Mouse (Mus musculus) activated CD4-positive, CD25-positive, alpha-beta regulatory T cell, adult 4 months (primary cell): ENCODE data around the gene Dnajc13. TPM values are rescaled to one million over a fixed set of nuclear protein-coding genes. Genes with fewer than 3 reads are reported as not detected.

Experiments
- ATAC-seq: one replicate; pipeline ENCODE4 v1.8.0; 2017
- polyA plus RNA-seq, 2 experiments: library from polyadenylated mRNA; unstranded; fragments of 100-300 nt; shearing (Covaris generic); gene quantifications; one replicate each; pipeline ENCODE4 v1.2.1; 2017

The Dnajc13 gene
- polyA plus RNA-seq, 2 experiments from 2014 or later = 16.9 to 23.4 TPM

- ATAC-seq = no peak
Observed at GRCm38 (mm10) chr9:104254408-104255180, 8.1 kb downstream of the Dnajc13 start.

GRCm38 (mm10) chr9:104252637-104253036, 10.1 kb downstream of the Dnajc13 start:
- no peak for ATAC-seq

DNA sequence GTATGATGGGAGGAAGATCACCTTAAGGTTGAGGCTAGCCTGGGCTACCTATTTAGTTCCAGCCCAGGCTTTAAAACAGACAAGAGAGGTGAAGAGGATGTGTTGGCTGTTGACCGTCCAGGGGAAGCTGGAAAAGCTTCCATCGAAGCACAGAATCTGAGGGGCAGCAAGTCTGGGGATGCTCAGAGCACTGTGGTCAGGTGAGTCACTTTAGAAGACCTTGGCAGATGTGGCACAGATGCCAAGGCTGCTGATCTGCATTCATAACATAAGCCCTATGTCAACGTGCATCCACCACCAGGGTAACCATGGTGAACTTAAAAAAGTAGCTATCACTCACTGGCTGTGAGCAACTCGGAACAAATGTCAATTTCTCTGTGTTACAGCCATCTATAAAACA, 11.0 kb downstream of the Dnajc13 start:
- no peak for ATAC-seq

DNA sequence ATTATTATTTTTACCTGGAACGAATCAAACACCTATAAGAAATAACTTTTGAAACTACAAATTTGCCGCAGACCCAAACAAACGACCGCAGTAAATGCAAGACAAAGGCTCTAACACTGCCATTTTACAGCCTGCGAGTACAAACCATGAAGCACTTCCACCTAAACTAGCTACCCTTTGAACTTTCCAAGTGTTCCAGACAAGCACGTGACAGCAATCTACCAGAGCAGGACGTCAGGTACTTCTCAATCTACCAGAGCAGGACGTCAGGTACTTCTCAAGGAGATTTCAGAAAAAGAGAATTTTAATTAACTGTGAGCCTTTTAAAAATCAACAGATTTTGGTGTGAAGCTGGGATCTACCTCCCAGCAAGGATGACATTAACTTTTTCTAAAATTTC, 11.6 kb downstream of the Dnajc13 start:
- ATAC-seq = no peak

DNA sequence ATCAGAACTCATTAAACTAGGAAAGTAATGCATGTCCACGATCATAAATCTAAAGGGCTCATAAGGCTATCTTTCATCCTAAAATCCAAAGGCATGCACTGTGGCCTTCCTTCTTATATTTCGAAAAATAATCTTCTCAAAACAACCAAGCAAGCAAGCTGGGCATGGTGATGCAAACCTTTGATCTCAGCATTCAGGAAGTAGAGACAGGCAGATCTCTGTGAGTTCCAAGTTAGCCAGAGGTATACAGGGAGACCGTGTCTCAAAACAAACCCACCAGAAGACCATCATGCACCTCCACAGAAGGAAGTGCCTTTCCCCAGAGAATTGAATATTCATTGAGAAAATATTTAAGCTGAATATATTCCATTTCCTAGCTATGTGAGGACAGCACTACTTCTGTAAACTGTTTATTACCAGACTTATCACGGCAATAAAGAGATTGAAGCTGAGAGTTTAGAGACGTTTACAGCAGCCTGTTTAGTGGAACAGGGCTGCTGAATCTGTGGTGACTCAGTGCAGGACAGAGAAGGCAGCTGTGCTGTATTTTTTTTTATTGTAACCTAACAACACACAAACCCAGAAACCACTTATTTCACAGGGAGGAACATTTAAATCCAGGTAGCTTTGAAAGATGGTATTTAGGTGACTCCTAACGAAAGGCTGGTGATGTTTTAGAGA, 15.3 kb downstream of the Dnajc13 start:
- ATAC-seq = no peak

GRCm38 (mm10) chr9:104243799-104244466, 18.8 kb downstream of the Dnajc13 start:
- no peak for ATAC-seq

GRCm38 (mm10) chr9:104240146-104240545, 22.6 kb downstream of the Dnajc13 start:
- no peak for ATAC-seq

DNA sequence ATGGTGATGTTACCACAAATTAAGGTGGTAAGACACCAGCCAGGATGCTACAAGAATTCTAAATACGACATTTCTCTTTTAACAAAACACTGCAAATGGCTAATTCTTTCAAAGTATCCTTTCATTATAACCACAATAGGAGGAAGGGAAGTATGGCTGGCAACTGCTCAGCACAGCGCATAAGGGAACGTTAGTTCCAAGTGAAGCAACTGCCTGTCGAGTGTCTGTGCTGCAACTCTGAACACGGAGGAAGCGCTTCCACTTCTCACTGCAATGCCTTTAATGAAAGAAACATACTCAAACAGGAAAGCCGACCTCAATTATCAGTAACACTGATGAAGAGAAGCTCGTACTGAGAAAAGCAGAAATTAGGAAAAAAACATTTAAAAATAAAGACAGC, 23.7 kb downstream of the Dnajc13 start:
- ATAC-seq = no peak

GRCm38 (mm10) chr9:104236256-104236930, 26.3 kb downstream of the Dnajc13 start:
- ATAC-seq = no peak

DNA sequence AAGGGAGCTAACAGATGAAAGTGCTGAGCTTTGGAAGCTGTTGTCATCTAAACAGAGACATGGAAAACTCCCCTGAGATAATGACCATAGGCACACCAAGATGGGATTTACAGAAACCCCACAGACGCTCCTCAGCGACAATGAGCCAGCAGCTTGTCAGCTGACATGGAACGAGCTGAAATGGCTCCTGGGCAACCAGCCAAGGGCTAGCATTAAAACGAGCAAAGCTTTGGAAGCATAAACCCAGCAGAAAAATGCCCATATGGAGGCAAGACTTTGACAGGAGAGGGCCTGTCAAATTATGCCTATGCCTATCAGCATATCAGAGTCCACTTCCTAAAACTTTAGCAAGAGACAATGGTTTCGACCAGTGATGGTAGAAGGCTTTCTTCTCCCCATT, 27.0 kb downstream of the Dnajc13 start:
- no peak for ATAC-seq

DNA sequence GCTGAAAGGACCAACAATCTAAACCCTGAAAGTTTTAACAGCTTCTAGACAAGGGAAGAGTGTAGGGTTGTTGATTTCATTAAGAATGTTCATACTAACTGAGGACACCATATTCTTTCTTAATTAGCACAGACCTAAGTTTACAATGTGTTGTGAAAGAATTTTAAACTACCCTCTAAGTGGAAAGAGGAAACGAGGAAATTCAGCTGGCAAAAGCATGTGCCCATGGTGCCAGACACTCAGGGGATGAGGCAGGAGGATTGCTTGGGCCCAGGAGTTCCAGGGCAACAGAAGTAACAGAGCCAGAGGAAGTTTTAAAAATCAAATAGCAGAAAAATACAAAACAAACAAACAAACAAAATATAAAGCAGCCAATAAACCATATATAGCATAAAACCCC, 28.9 kb downstream of the Dnajc13 start:
- ATAC-seq = no peak

DNA sequence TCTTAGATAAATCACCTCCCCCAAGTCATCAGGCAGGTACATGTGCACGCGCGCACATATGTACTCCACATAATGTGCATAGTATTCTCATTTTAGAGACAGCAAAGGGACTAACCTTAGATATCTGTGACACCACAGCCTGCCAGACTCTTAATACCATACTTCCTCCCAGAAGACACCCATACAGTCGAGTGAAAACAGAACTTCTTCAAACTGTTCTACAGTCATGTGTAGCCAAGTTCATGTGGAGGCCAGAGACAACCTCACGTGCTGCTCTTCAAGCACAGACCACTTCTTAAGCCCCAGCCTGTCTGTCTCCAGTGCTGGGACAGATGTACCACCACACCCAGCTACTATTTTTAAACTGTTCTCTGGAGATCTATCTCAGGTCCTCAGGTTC, 29.7 kb downstream of the Dnajc13 start:
- no peak for ATAC-seq

DNA sequence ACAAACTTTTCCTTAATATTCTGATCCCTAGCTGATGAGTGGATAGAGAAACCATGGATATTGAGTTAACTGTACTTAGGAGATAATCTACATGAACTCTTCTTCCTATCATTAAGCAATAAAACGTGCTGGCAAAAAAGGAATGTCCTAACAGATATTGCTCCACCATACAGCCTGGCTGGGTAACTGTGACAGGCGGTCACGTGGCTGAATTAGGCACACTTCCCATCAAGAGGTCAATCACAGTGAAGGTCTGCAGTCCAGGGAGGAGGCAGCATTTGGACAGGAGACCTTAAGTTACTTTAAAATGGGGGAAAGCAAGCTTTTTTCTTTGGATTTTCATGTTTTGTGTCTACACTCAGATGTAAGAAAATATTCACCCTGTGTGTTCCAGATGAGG, 30.7 kb downstream of the Dnajc13 start:
- ATAC-seq = no peak

GRCm38 (mm10) chr9:104211402-104211801, 51.3 kb downstream of the Dnajc13 start:
- no peak for ATAC-seq

- ATAC-seq = peak; percentile 65
Observed at GRCm38 (mm10) chr9:104203851-104204250, 58.9 kb downstream of the Dnajc13 start.

DNA sequence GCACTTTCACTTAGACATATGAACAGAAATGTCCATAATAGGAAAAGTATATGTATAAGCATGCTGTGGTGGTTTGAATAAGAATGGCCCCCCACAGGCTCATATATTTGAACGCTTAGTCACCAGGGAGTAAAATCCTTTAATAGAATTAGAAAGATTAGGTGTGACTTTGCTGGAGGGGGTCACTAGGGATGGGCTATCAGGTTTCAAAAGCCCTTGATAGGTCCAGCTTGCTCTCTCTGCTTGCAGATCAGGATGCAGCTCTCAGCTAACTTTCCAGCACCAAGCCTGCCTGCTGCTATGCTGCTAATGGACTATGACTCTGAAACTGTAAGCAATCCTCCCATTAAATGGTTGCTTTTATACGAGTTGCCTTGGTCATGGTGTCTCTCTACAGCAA, 68.2 kb downstream of the Dnajc13 start:
- no peak for ATAC-seq

GRCm38 (mm10) chr9:104193900-104194299, 68.8 kb downstream of the Dnajc13 start:
- ATAC-seq = no peak

DNA sequence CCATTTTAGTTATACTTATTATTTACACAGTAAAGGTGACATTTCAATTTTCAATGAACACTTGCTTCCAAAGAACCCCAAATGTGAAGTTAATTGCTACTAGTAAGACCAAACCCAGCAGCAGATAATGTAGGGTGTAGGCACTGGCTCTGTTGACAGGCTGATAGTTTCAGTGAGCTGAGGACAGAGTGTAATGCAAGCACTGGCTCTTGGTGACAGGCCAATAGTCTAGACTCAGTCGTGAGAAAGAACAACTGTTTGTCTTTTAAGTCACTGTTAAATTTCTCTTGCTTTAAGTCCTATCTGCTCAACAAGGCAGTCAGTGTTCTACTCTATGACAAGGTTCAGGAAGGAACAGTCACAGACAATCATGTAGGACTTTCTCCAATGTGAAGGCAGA, 69.4 kb downstream of the Dnajc13 start:
- no peak for ATAC-seq

GRCm38 (mm10) chr9:104192513-104192912, 70.2 kb downstream of the Dnajc13 start:
- ATAC-seq = no peak

- no peak for ATAC-seq
Observed at GRCm38 (mm10) chr9:104189657-104190056, 73.1 kb downstream of the Dnajc13 start.

DNA sequence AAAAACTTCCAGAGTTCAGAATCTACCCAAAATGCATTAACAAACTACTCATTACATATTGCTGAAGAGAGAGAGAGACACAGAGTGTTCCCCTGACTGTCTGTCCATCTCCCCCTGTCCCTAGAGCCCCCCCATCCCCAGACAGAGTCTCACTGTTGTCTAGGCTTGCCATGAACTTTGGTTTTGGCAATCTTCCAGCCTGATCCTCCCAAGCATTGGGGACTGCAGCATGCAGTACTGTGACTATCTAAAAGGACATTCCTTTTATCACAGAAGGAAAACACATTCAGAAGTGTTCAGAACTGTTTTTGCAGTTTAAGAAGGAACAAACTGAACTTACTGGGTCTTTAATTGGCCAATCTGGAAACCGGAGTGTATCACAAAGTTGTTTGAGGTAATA, 74.0 kb downstream of the Dnajc13 start:
- ATAC-seq = no peak

DNA sequence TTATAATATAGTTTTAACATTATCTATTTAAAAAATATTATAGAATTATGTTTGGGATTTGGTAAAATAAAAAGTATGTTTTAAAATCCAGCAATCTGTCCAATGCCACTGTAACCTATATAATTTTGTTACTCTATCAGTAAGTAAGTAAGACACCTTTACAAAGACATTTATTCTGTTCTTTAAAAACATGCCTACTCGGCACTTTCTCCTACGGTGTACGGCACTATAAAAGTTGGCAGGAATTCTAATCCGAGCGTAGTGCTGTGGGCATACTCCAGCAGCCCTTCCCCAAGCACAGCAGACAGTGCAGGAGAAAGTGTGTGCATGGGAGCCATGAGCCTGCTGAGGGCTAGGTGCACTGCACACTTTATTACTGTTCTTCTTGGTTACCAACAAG, 75.7 kb downstream of the Dnajc13 start:
- ATAC-seq = no peak

DNA sequence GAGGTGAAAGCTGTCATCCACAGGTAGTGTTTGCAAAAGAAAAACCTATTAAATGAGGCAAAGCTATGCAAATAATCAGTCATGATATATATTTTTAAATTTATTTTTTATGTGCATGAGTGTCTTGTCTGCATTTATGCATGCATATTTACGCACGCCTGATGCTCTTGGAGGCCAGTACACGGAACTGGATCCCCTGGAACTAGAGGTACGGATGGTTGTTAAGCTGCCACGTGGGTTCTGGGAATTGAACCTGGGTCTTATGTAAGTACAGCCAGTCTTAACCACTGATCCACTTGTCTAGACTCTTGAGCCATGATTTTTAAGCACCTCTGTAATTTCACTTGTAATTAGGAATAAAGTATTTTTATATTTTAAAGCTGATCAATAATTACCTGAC, 79.5 kb downstream of the Dnajc13 start:
- no peak for ATAC-seq
